Mouse (Mus musculus): ENCODE results near the gene Ptprs.

The Ptprs gene

DNA sequence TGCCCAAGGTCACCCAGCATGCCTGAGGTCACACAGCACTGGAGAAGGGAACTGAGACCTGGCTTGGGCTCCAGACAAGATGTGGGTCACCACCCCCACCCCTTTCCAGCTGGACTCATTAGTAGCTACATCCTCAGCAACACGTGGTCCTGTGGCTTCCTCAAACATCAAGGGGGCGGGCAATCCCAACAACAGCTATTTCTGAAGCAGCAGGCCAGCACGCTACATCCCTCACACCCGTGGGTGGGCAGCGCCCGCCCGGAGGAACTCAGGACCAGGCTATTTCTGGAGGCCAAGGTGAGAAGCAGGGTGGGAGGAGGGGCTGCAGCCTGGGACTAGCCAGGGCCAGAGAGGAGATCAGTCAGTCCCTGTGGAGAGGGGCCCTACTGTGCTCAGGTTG lies 7.4 kb downstream of the Ptprs start:
- DNase-seq (ENCODE audit: low spot score in 2 of 2) = peak in 1 of 2 experiments; percentile 65

- DNase-seq (ENCODE audit: low spot score in 2 of 2) = no peak
These were observed 7.9 kb downstream of the Ptprs start for GRCm38 (mm10) chr17:56468380-56468779.

DNA sequence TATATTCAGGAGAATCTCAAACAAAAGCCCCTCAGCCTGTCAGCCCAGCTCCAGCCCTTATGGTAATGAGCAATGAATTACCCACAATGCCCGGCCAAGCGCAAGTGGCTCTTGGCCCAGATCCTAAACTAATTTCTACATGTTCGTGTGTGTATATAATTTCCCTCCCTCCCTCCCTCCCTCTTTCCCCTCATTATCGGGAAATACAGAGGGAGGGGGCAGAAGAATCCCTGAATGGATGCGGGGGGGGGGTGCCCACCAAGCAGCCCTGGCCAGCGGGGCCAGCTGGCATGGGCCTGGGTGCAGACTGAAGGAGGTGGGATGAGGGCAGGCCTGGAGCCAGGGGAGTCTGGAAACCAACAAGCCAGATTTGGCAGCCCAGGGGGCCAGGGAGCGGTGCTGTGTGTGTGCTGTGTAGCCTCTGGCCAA lies 8.8 kb downstream of the Ptprs start:
- DNase-seq (ENCODE audit: low spot score in 2 of 2) = peak in 1 of 2 experiments; percentile 66

- no peak for DNase-seq (ENCODE audit: low spot score in 2 of 2)
These were observed 9.5 kb downstream of the Ptprs start for GRCm38 (mm10) chr17:56466747-56467146.

- DNase-seq (ENCODE audit: low spot score in 2 of 2) = no peak
These were observed 11.5 kb downstream of the Ptprs start for GRCm38 (mm10) chr17:56464817-56465216.

GRCm38 (mm10) chr17:56464345-56464744 lies 11.9 kb downstream of the Ptprs start:
- DNase-seq (ENCODE audit: low spot score in 2 of 2) = no peak

DNA sequence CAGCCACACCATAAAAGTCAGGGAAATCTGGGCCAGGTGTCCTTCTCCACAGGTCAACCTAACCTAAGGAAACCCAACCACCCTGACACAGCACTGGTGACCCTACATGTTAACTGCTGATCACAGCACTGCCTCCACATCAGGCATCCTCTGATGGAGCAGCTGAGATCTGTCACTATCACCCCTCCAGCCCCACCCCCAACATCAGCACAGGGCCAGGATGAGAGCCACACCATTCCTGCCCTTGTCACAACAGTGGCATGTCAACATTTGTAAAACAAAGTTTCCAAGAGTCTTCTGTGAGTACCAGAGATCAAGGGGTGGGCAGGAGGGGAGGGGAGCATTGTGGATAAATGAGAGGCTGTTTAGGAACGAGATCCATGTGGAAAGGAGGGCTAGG lies 12.8 kb downstream of the Ptprs start:
- DNase-seq (ENCODE audit: low spot score in 2 of 2) = no peak

GRCm38 (mm10) chr17:56462835-56463455 lies 13.3 kb downstream of the Ptprs start:
- no peak for DNase-seq (ENCODE audit: low spot score in 2 of 2)

DNA sequence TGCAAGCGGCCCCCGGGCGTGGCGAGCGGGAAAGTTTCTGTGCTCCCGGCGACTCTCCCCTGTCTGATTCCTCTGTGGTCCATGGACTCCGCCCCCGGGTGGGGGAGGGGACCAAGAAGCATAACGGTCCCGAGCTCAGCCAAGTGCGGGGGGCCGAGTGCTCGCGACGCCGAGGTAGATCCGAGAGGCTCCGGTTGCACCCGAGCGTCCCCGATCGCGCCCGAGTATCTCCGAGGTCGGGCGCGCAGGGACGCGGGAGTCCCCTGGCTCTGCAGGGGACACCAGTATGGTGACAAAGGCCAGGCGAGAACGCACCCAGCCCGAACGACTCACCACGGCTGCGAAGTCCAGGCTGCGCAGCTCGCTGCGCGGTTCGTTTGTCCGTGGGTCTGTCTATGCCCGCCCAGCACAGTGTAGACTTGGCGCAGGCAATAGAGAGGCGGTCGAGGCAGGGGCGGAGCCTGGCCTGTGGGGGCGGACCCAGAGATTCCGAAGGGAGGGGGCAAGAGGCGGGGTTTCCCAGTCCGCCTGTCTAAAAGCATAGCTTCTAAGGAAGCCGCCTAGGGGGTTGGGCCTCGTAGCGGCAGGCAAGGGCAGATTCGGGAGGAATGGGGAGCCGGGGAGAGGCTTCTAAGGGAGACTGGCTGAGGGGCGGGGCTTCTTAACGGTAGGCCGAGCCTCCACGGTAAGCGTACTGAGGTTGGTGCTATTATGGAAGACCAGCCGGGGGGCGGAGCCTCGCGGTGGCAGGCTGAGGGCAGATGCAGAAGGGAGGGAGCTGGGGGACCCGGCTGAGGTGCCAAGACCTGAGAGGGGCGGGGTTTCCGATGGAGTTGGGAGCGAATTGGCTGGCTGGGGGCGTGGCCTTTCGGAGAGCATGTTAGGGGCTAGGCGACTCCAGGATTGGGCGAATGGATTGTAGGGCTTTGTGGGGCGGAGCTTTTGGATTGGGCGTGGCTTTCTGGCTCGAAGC lies 14.2 kb downstream of the Ptprs start:
- DNase-seq (ENCODE audit: low spot score in 2 of 2) = peak; percentile 95 to 96

GRCm38 (mm10) chr17:56460876-56461275 lies 15.4 kb downstream of the Ptprs start:
- no peak for DNase-seq (ENCODE audit: low spot score in 2 of 2)

GRCm38 (mm10) chr17:56457442-56457841 lies 18.8 kb downstream of the Ptprs start:
- DNase-seq (ENCODE audit: low spot score in 2 of 2) = no peak

- DNase-seq (ENCODE audit: low spot score in 2 of 2) = no peak
These were observed 19.9 kb downstream of the Ptprs start for GRCm38 (mm10) chr17:56456353-56456752.

DNA sequence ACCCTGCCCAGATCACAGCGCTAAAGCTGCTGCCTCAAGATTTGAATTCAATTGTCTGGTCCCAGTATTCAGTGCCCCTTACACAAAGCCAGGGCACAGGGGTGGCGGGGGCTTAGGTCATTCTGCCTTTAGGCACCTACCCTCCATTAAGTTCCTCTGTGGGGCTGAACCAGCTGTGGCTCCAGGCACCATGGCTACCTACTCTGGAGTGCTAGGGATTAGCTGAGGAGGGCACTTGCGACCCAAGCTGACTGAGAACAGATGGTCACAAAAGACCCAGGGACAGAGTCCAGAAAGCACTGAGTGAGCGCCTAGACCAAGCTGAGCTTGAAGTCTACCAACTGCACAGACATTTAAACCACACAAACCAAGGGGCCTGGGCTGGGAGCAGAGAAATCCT lies 22.6 kb downstream of the Ptprs start:
- no peak for DNase-seq (ENCODE audit: low spot score in 2 of 2)

DNA sequence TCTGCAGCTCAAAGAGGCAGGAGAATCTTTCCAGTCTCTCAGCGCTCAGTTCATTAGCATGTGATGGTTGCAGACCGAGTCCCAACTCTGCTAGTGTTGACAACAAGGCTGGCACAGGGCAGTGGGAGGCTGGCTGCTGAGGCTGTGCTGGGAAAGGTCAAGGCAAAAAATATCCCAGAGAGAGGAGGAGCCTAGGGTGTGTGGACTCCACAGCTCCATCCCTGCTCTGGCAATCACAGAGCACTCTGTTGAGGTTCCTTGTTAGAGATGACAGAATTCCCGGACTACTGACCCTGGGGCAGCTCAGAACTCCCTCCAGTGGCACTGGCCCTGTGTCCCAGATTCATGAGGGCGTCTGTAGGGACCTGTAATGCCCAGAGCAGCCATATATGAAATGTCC lies 23.0 kb downstream of the Ptprs start:
- DNase-seq (ENCODE audit: low spot score in 2 of 2) = peak; percentile 38 to 45

- no peak for DNase-seq (ENCODE audit: low spot score in 2 of 2)
These were observed 28.6 kb downstream of the Ptprs start for GRCm38 (mm10) chr17:56447716-56448115.

GRCm38 (mm10) chr17:56445397-56445796 lies 30.9 kb downstream of the Ptprs start:
- peak in 1 of 2 experiments; percentile 81 for DNase-seq (ENCODE audit: low spot score in 2 of 2)

- DNase-seq (ENCODE audit: low spot score in 2 of 2) = no peak
These were observed 31.5 kb downstream of the Ptprs start for GRCm38 (mm10) chr17:56444771-56445170.

- no peak for DNase-seq (ENCODE audit: low spot score in 2 of 2)
These were observed 32.9 kb downstream of the Ptprs start for GRCm38 (mm10) chr17:56443341-56443795.

GRCm38 (mm10) chr17:56442316-56442715 lies 34.0 kb downstream of the Ptprs start:
- no peak for DNase-seq (ENCODE audit: low spot score in 2 of 2)

- DNase-seq (ENCODE audit: low spot score in 2 of 2) = no peak
These were observed 36.4 kb downstream of the Ptprs start for GRCm38 (mm10) chr17:56439731-56440460.

- DNase-seq (ENCODE audit: low spot score in 2 of 2) = no peak
These were observed 44.7 kb downstream of the Ptprs start for GRCm38 (mm10) chr17:56431582-56431981.

DNA sequence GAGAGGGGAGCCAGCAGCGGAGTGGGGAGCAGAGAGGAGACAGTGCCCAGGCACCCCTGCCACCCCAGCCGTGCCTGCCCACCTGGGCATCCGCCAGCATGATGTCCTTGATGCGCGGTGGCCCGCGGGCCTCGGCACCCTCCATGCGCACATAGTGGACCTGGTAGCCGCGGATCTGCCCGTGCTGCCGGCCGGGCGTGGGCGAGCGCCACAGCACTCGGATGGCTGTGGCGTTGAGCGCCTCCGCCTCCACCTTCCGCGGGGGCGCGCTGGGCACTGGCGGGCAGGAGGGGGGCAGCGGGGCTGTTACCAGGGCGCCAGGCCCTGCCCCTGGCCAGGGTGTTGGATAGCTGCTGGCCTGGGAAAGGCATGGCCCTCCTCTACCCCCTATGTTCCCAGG lies 48.4 kb downstream of the Ptprs start:
- no peak for DNase-seq (ENCODE audit: low spot score in 2 of 2)
